Mouse (Mus musculus): ENCODE results near the gene Ttc28. TPM values are rescaled to one million over a fixed set of nuclear protein-coding genes. Genes with fewer than 3 reads are reported as not detected.

Ttc28 gene
- polyA plus RNA-seq, 1 experiment from 2014 or later = 13.0 TPM

GRCm38 (mm10) chr5:111012064-111012463 lies 132.5 kb downstream of the Ttc28 start:
- H3K27ac ChIP-seq (ENCODE audit: low read depth) = no peak overlapping the region
- no peaks in the 10 kb centered on the region for H3K27me3 ChIP-seq (replicated peaks; ENCODE audit: control insufficient read depth, insufficient read depth, low read length)
- 37% methylated on average over 11 of the region's 11 CpGs for WGBS
- no peak overlapping the region for H3K4me3 ChIP-seq (ENCODE audit: low read depth, low read length)
- H3K4me1 ChIP-seq (replicated peaks; ENCODE audit: control insufficient read depth, insufficient read depth, low read length) = peaks cover 31% of the 10 kb centered on the region
- H3K9me3 ChIP-seq (ENCODE audit: control insufficient read depth, low read length) = peaks cover 4% of the 10 kb centered on the region; the same call in 1 of the 2 replicates
- DNase-seq (ENCODE audit: low spot score) (no peak), ATAC-seq (replicated peaks; ENCODE audit: low FRiP score, low TSS enrichment, low read depth) (no peak)
- H3K9ac ChIP-seq (ENCODE audit: low read length) = no peak overlapping the region
- H3K36me3 ChIP-seq (ENCODE audit: control insufficient read depth, insufficient read depth, low read length) = no peaks in the 10 kb centered on the region
- no peak overlapping the region for H3K4me2 ChIP-seq (ENCODE audit: low read length)

DNA sequence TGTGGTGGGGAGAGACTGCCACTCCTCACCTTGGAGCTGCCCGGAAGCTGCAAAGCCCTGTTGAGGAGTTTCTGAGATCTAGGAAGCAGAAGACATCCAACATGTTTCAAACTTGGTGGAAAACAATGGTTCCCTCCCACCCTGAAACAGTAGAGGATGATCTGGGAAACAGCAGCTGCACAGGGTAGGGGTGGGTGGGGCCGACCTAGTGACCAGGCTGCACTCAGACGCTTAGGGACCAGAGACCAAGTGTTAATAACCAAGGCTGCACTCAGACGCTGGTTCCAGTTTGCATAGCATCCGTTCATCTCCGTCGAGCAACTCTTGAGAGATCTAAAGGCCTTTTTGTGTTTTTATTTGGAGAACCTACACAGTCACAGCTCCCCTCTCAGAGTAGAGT lies 133.0 kb downstream of the Ttc28 start:
- Histone ChIP-seq H3K4me1 (replicated peaks; ENCODE audit: control insufficient read depth, insufficient read depth, low read length) (peaks cover 31% of the 10 kb centered on the region), H3K4me2 (ENCODE audit: low read length) (no peak overlapping the region), H3K9ac (ENCODE audit: low read length) (no peak overlapping the region), H3K27ac (ENCODE audit: low read depth) (no peak overlapping the region), H3K9me3 (ENCODE audit: control insufficient read depth, low read length) (peaks cover 4% of the 10 kb centered on the region; the same call in 1 of the 2 replicates), H3K27me3 (replicated peaks; ENCODE audit: control insufficient read depth, insufficient read depth, low read length) (no peaks in the 10 kb centered on the region), H3K4me3 (ENCODE audit: low read depth, low read length) (no peak overlapping the region), H3K36me3 (ENCODE audit: control insufficient read depth, insufficient read depth, low read length) (no peaks in the 10 kb centered on the region)
- DNase-seq (ENCODE audit: low spot score) (no peak), ATAC-seq (replicated peaks; ENCODE audit: low FRiP score, low TSS enrichment, low read depth) (no peak)
- WGBS = 38% methylated on average over 7 of the region's 7 CpGs

DNA sequence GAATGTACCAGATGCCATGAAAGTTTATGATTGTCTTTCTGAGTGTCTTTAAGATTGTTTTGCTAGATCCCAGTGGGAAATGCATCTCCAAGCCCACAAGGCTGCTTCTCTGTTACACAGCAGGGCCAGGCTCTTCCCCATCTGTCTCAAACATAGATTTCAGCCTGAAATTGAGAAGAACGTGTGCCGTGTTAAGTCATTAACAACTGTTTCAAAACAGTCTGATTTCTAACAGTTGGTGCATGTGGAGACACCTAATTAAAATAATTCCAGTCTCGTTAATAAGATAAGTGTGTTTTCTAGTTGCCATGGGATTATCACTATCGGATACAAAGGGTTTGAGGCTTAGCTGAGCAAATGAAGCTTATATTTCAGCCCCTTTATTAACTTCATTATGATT lies 135.4 kb downstream of the Ttc28 start:
- Histone ChIP-seq H3K27me3 (replicated peaks; ENCODE audit: control insufficient read depth, insufficient read depth, low read length) (no peaks in the 10 kb centered on the region), H3K4me3 (ENCODE audit: low read depth, low read length) (no peak overlapping the region), H3K27ac (ENCODE audit: low read depth) (no peak overlapping the region), H3K9ac (ENCODE audit: low read length) (no peak overlapping the region), H3K4me2 (ENCODE audit: low read length) (no peak overlapping the region), H3K4me1 (replicated peaks; ENCODE audit: control insufficient read depth, insufficient read depth, low read length) (peaks cover 25% of the 10 kb centered on the region), H3K9me3 (ENCODE audit: control insufficient read depth, low read length) (peaks cover under 1% of the 10 kb centered on the region; the same call in 1 of the 2 replicates), H3K36me3 (ENCODE audit: control insufficient read depth, insufficient read depth, low read length) (no peaks in the 10 kb centered on the region)
- WGBS = 87% methylated on average over 4 of the region's 4 CpGs
- no peak for ATAC-seq (replicated peaks; ENCODE audit: low FRiP score, low TSS enrichment, low read depth)
- no peak for DNase-seq (ENCODE audit: low spot score)

GRCm38 (mm10) chr5:111017319-111017718 lies 137.7 kb downstream of the Ttc28 start:
- no peak overlapping the region for H3K9ac ChIP-seq (ENCODE audit: low read length)
- no peak overlapping the region for H3K4me3 ChIP-seq (ENCODE audit: low read depth, low read length)
- no peak overlapping the region for H3K4me2 ChIP-seq (ENCODE audit: low read length)
- peaks cover 5% of the 10 kb centered on the region for H3K4me1 ChIP-seq (replicated peaks; ENCODE audit: control insufficient read depth, insufficient read depth, low read length)
- H3K27me3 ChIP-seq (replicated peaks; ENCODE audit: control insufficient read depth, insufficient read depth, low read length) = no peaks in the 10 kb centered on the region
- WGBS = 57% methylated on average over 4 of the region's 4 CpGs
- H3K9me3 ChIP-seq (ENCODE audit: control insufficient read depth, low read length) = no peaks in the 10 kb centered on the region
- H3K27ac ChIP-seq (ENCODE audit: low read depth) = no peak overlapping the region
- H3K36me3 ChIP-seq (ENCODE audit: control insufficient read depth, insufficient read depth, low read length) = no peaks in the 10 kb centered on the region
- ATAC-seq (replicated peaks; ENCODE audit: low FRiP score, low TSS enrichment, low read depth) (no peak), DNase-seq (ENCODE audit: low spot score) (no peak)

- DNase-seq (ENCODE audit: low spot score) = no peak
- H3K4me2 ChIP-seq (ENCODE audit: low read length) = no peak overlapping the region
- no peaks in the 10 kb centered on the region for H3K9me3 ChIP-seq (ENCODE audit: control insufficient read depth, low read length)
- no peak overlapping the region for H3K4me3 ChIP-seq (ENCODE audit: low read depth, low read length)
- H3K36me3 ChIP-seq (ENCODE audit: control insufficient read depth, insufficient read depth, low read length) = no peaks in the 10 kb centered on the region
- H3K4me1 ChIP-seq (replicated peaks; ENCODE audit: control insufficient read depth, insufficient read depth, low read length) = peaks cover 23% of the 10 kb centered on the region
- H3K27ac ChIP-seq (ENCODE audit: low read depth) = no peak overlapping the region
- no peak for ATAC-seq (replicated peaks; ENCODE audit: low FRiP score, low TSS enrichment, low read depth)
- 84% methylated on average over 9 of the region's 9 CpGs for WGBS
- H3K27me3 ChIP-seq (replicated peaks; ENCODE audit: control insufficient read depth, insufficient read depth, low read length) = no peaks in the 10 kb centered on the region
- no peak overlapping the region for H3K9ac ChIP-seq (ENCODE audit: low read length)
Measured at GRCm38 (mm10) chr5:111022339-111022738, 142.7 kb downstream of the Ttc28 start.

DNA sequence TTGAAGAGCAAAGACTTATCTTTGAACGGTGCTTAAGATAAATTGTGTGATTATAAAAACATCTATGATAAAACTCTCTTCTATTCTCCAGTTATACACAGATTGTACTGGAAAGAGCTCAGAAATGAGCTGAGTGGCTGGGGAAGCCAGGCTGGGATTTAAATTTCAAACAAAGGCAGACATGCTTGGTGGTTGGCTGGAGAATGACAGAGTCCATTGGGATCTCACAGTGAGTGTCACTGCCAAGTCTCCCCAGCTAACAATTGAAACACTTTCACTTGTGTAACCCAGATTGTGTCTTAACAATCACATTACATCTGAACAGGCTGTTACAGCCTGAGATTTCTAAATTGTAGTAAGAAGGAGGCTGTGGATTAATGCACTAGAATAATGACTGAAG lies 143.3 kb downstream of the Ttc28 start:
- no peak for ATAC-seq (replicated peaks; ENCODE audit: low FRiP score, low TSS enrichment, low read depth)
- Histone ChIP-seq H3K27me3 (replicated peaks; ENCODE audit: control insufficient read depth, insufficient read depth, low read length) (no peaks in the 10 kb centered on the region), H3K4me3 (ENCODE audit: low read depth, low read length) (no peak overlapping the region), H3K4me1 (replicated peaks; ENCODE audit: control insufficient read depth, insufficient read depth, low read length) (peaks cover 28% of the 10 kb centered on the region), H3K4me2 (ENCODE audit: low read length) (no peak overlapping the region), H3K9ac (ENCODE audit: low read length) (no peak overlapping the region), H3K36me3 (ENCODE audit: control insufficient read depth, insufficient read depth, low read length) (no peaks in the 10 kb centered on the region), H3K9me3 (ENCODE audit: control insufficient read depth, low read length) (no peaks in the 10 kb centered on the region), H3K27ac (ENCODE audit: low read depth) (no peak overlapping the region)
- DNase-seq (ENCODE audit: low spot score) = no peak
- WGBS = 54% methylated on average over 1 of the region's 1 CpGs

DNA sequence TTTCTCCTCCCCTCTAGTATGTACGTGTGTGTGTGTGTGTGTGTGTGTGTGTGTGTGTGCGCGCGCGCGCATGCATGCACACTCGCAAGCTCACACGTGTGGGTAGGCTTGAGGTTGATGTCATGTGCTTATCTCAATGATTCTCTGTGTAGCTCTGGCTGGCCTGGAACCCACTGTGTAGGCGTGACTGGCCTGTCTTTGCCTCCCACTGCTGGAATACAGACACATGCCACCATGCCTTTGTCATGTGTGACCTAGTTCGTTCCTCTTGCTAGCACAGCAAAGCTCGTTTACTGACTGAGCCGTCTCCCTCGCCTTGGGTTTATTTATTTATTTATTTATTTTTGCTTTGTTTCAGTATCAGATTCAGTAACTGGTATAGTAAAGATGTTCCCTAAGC lies 145.0 kb downstream of the Ttc28 start:
- Histone ChIP-seq H3K36me3 (ENCODE audit: control insufficient read depth, insufficient read depth, low read length) (no peaks in the 10 kb centered on the region), H3K4me1 (replicated peaks; ENCODE audit: control insufficient read depth, insufficient read depth, low read length) (peaks cover 38% of the 10 kb centered on the region), H3K4me3 (ENCODE audit: low read depth, low read length) (no peak overlapping the region), H3K9ac (ENCODE audit: low read length) (no peak overlapping the region), H3K9me3 (ENCODE audit: control insufficient read depth, low read length) (no peaks in the 10 kb centered on the region), H3K27me3 (replicated peaks; ENCODE audit: control insufficient read depth, insufficient read depth, low read length) (no peaks in the 10 kb centered on the region), H3K4me2 (ENCODE audit: low read length) (no peak overlapping the region), H3K27ac (ENCODE audit: low read depth) (no peak overlapping the region)
- ATAC-seq (replicated peaks; ENCODE audit: low FRiP score, low TSS enrichment, low read depth) = no peak
- 90% methylated on average over 13 of the region's 13 CpGs for WGBS
- no peak for DNase-seq (ENCODE audit: low spot score)

DNA sequence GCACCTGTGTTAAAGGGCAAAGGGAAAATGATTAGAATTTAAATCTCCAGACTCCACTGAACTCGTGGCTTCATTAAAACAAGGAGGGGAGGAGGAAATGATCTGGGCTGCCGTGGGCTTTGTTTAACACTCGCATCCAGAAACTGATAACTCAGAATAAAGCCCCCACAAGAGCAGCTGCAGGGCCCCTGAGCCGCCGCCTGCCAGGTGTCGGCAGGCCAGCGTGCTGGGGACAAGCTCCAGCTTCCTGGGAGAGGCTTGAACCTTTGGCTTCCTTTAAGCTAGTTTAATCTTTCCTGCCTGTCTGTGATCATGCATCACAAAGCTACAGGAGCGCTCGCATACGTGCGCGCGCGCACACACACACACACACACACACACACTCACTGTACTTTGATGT lies 145.9 kb downstream of the Ttc28 start:
- Histone ChIP-seq H3K4me1 (replicated peaks; ENCODE audit: control insufficient read depth, insufficient read depth, low read length) (peaks cover 38% of the 10 kb centered on the region), H3K27me3 (replicated peaks; ENCODE audit: control insufficient read depth, insufficient read depth, low read length) (no peaks in the 10 kb centered on the region), H3K4me2 (ENCODE audit: low read length) (no peak overlapping the region), H3K9ac (ENCODE audit: low read length) (no peak overlapping the region), H3K9me3 (ENCODE audit: control insufficient read depth, low read length) (no peaks in the 10 kb centered on the region), H3K27ac (ENCODE audit: low read depth) (no peak overlapping the region; the same call in 1 of the 2 replicates), H3K36me3 (ENCODE audit: control insufficient read depth, insufficient read depth, low read length) (no peaks in the 10 kb centered on the region), H3K4me3 (ENCODE audit: low read depth, low read length) (no peak overlapping the region)
- ATAC-seq (replicated peaks; ENCODE audit: low FRiP score, low TSS enrichment, low read depth) (no peak), DNase-seq (ENCODE audit: low spot score) (no peak)
- WGBS = 41% methylated on average over 14 of the region's 14 CpGs

- Histone ChIP-seq H3K9me3 (ENCODE audit: control insufficient read depth, low read length) (no peaks in the 10 kb centered on the region), H3K27ac (ENCODE audit: low read depth) (no peak overlapping the region), H3K9ac (ENCODE audit: low read length) (no peak overlapping the region), H3K4me3 (ENCODE audit: low read depth, low read length) (no peak overlapping the region), H3K4me1 (replicated peaks; ENCODE audit: control insufficient read depth, insufficient read depth, low read length) (peaks cover 38% of the 10 kb centered on the region), H3K36me3 (ENCODE audit: control insufficient read depth, insufficient read depth, low read length) (no peaks in the 10 kb centered on the region), H3K27me3 (replicated peaks; ENCODE audit: control insufficient read depth, insufficient read depth, low read length) (no peaks in the 10 kb centered on the region), H3K4me2 (ENCODE audit: low read length) (no peak overlapping the region)
- 35% methylated on average over 8 of the region's 8 CpGs for WGBS
- DNase-seq (ENCODE audit: low spot score) (no peak), ATAC-seq (replicated peaks; ENCODE audit: low FRiP score, low TSS enrichment, low read depth) (no peak)
Measured at GRCm38 (mm10) chr5:111026209-111026608, 146.6 kb downstream of the Ttc28 start.

All from intestine, embryonic 14.5 days (tissue).